Mouse (Mus musculus) olfactory bulb, adult 2 months (tissue): ENCODE measurements around the gene Gm20219. TPM values are rescaled to one million over a fixed set of nuclear protein-coding genes. Genes with fewer than 3 reads are reported as not detected.

Experiments used
- H3K27ac ChIP-seq: fragments of 200-500 bp; 2 replicates; pipeline ENCODE4 v1.5.1; 2012; ENCODE audit warnings: low read depth, low read length; ENCODE audit not compliant: insufficient read depth
- H3K4me1 ChIP-seq: fragments of 200-500 bp; 2 replicates; pipeline ENCODE4 v1.6.1; 2012; ENCODE audit warnings: low read length; ENCODE audit not compliant: control insufficient read depth, insufficient read depth
- H3K4me3 ChIP-seq: fragments of 200-500 bp; 2 replicates; pipeline ENCODE4 v1.5.1; 2012; ENCODE audit warnings: mild to moderate bottlenecking, low read depth, low read length, moderate library complexity; ENCODE audit not compliant: insufficient read depth
- CTCF ChIP-seq: fragments of 200-500 bp; IDR thresholded peaks from 2 replicates; pipeline ENCODE4 v1.5.1; 2012; ENCODE audit warnings: low read depth, mild to moderate bottlenecking, low read length, moderate library complexity; ENCODE audit not compliant: insufficient read depth
- POLR2A ChIP-seq: fragments of 200-500 bp; IDR thresholded peaks from 2 replicates; pipeline ENCODE4 v1.6.1; 2012; ENCODE audit warnings: mild to moderate bottlenecking, low read depth, low read length, moderate library complexity; ENCODE audit not compliant: insufficient read depth
- WGBS: fragments of 180-500 bp; shearing (Covaris S2); methylation state at CpG from one replicate; pipeline ENCODE4 v1.1.7; 2018; 5-methylcytosine and 5-hydroxymethylcytosine counted together
- polyA plus RNA-seq: library from polyadenylated mRNA; stranded (reverse); fragments of >200 nt; gene quantifications from 2 replicates; pipeline ENCODE4 v1.2.4, GENCODE M21; 2012; ENCODE audit warnings: low replicate concordance; ENCODE audit not compliant: missing spikeins, insufficient read depth, insufficient read length

Gene Gm20219
- polyA plus RNA-seq = not detected in 2 replicates

- Histone ChIP-seq H3K27ac (no peak within 1 kb of the TSS), H3K4me3 (no peak within 1 kb of the TSS), H3K4me1 (peaks cover 20% of the 10 kb centered on the region)
- 89% methylated on average over 20 of the region's 20 CpGs for WGBS
- TF ChIP-seq CTCF (no peak), POLR2A (no peak)
Measured at GRCm38 (mm10) chr17:56554122-56554551, at the start of gene Gm20219. Gm20219 (minus strand) TSS chr17:56554387.

GRCm38 (mm10) chr17:56604070-56604380, 49.8 kb upstream of the Gm20219 start:
- TF ChIP-seq POLR2A (no peak), CTCF (no peak)
- no peak overlapping the region for H3K4me3 ChIP-seq
- 89% methylated on average over 9 of the region's 9 CpGs for WGBS
- H3K4me1 ChIP-seq = peaks cover 10% of the 10 kb centered on the region
- no peak overlapping the region for H3K27ac ChIP-seq

GRCm38 (mm10) chr17:56603186-56604069, 49.2 kb upstream of the Gm20219 start:
- H3K27ac ChIP-seq = no peak overlapping the region
- TF ChIP-seq POLR2A (no peak), CTCF (no peak)
- H3K4me3 ChIP-seq = no peak overlapping the region
- H3K4me1 ChIP-seq = peaks cover 5% of the 10 kb centered on the region
- 94% methylated on average over 28 of the region's 28 CpGs for WGBS

- Histone ChIP-seq H3K4me3 (no peak overlapping the region), H3K27ac (no peak overlapping the region), H3K4me1 (peaks cover 28% of the 10 kb centered on the region)
- no peak for TF ChIP-seq POLR2A
- TF ChIP-seq CTCF = no peak
- WGBS = 60% methylated on average over 8 of the region's 8 CpGs
Measured at GRCm38 (mm10) chr17:56593527-56594271, 39.5 kb upstream of the Gm20219 start.

GRCm38 (mm10) chr17:56592553-56592952, 38.4 kb upstream of the Gm20219 start:
- TF ChIP-seq POLR2A (no peak), CTCF (no peak)
- Histone ChIP-seq H3K27ac (no peak overlapping the region), H3K4me3 (no peak overlapping the region), H3K4me1 (peaks cover 26% of the 10 kb centered on the region)

- Histone ChIP-seq H3K4me1 (peaks cover 27% of the 10 kb centered on the region), H3K4me3 (no peak overlapping the region), H3K27ac (no peak overlapping the region)
- TF ChIP-seq POLR2A (no peak), CTCF (no peak)
- WGBS = 88% methylated on average over 4 of the region's 4 CpGs
Measured at GRCm38 (mm10) chr17:56588921-56589320, 34.7 kb upstream of the Gm20219 start.

- 31% methylated on average over 1 of the region's 1 CpGs for WGBS
Measured at GRCm38 (mm10) chr17:56587773-56588172, 33.6 kb upstream of the Gm20219 start.

GRCm38 (mm10) chr17:56585171-56585821, 31.1 kb upstream of the Gm20219 start:
- Histone ChIP-seq H3K4me3 (peak overlapping the region; percentile 89), H3K4me1 (peaks cover 29% of the 10 kb centered on the region), H3K27ac (peak overlapping the region; percentile 90)
- WGBS = under 1% methylated on average over 61 of the region's 61 CpGs
- TF ChIP-seq POLR2A (no peak; the same call in 1 of the 2 replicates), CTCF (no peak)

More at GRCm38 (mm10) chr17:56587773-56588172, 33.6 kb upstream of the Gm20219 start:
- Histone ChIP-seq H3K4me3 (no peak overlapping the region), H3K27ac (no peak overlapping the region), H3K4me1 (peaks cover 20% of the 10 kb centered on the region)
- no peak for TF ChIP-seq POLR2A
- no peak for TF ChIP-seq CTCF
